Mouse (Mus musculus) cortical plate, adult 2 months (tissue): ENCODE results near the gene Mmel1.

Experiments
- CTCF ChIP-seq: fragments of 200-500 bp; IDR thresholded peaks from 2 replicates; pipeline ENCODE4 v1.5.1; 2011; ENCODE audit warnings: mild to moderate bottlenecking, control low read depth, low read length; ENCODE audit not compliant: insufficient read depth; ENCODE audit errors: extremely low read depth
- POLR2A ChIP-seq: fragments of 200-500 bp; IDR thresholded peaks from 2 replicates; pipeline ENCODE4 v1.6.1; 2011; ENCODE audit warnings: mild to moderate bottlenecking, low read length, control low read depth; ENCODE audit not compliant: insufficient read depth; ENCODE audit errors: extremely low read depth

DNA sequence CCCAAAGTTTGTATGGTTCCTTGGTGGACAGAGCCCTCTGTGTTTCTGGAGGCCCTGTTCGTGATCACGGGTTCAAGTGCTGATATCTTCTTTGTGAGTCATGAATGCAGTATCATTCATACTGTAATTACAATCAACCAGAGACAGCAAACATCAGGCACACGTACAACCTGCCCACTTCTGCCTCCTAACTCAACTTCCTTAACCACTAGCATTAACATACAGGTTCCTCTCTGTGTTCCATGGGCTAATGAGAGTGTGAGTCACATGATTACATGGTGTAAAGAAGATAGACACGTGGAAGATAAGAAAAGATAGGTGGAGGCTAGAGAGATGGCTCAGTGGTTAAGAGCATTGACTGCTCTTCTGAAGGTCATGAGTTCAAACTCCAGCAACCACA lies 47.3 kb downstream of the Mmel1 start:
- no peak for TF ChIP-seq CTCF
- no peak for TF ChIP-seq POLR2A
